Mouse (Mus musculus) limb, embryonic 11.5 days (tissue): ENCODE data around the gene Vangl1. TPM values are rescaled to one million over a fixed set of nuclear protein-coding genes. Genes with fewer than 3 reads are reported as not detected.
A peak's percentile ranks its signal among the peaks of the same experiment; 100 is the strongest.

Source experiments
- ATAC-seq: fragments of 200-750 bp; cut with Nextera tagmentation; 2 replicates; pipeline ENCODE4 v1.8.0; 2017; ENCODE audit warnings: low read depth; ENCODE audit not compliant: insufficient number of reproducible peaks, low FRiP score, low TSS enrichment
- DNase-seq: peaks from one replicate; pipeline ENCODE4 v3.0.0-alpha.2; 2015; ENCODE audit warnings: low spot score
- H3K27ac ChIP-seq: fragments of 300-500 bp; sonication (generic); replicated peaks from 2 replicates; pipeline ENCODE4 v1.5.1; 2014; ENCODE audit warnings: low read depth, mild to moderate bottlenecking, low read length
- H3K27me3 ChIP-seq: fragments of 300-500 bp; sonication (generic); 2 replicates; pipeline ENCODE4 v1.6.1; 2014; ENCODE audit warnings: mild to moderate bottlenecking, low read length, mixed read lengths; ENCODE audit not compliant: control insufficient read depth, insufficient read depth
- H3K36me3 ChIP-seq: fragments of 300-500 bp; sonication (generic); 2 replicates; pipeline ENCODE4 v1.6.1; 2014; ENCODE audit warnings: mild to moderate bottlenecking, low read length, moderate library complexity, mixed read lengths; ENCODE audit not compliant: control insufficient read depth, insufficient read depth
- H3K4me1 ChIP-seq: fragments of 300-500 bp; sonication (generic); 2 replicates; pipeline ENCODE4 v1.6.1; 2014; ENCODE audit warnings: low read length, mixed read lengths; ENCODE audit not compliant: control insufficient read depth, insufficient read depth
- H3K4me2 ChIP-seq: fragments of 300-500 bp; sonication (generic); 2 replicates; pipeline ENCODE4 v1.6.1; 2014; ENCODE audit warnings: low read depth, mild to moderate bottlenecking, moderate library complexity; ENCODE audit not compliant: severe bottlenecking
- H3K4me3 ChIP-seq: fragments of 300-500 bp; sonication (generic); 2 replicates; pipeline ENCODE4 v1.5.1; 2014; ENCODE audit warnings: low read depth, low read length
- H3K9ac ChIP-seq: fragments of 300-500 bp; sonication (generic); 2 replicates; pipeline ENCODE4 v1.6.1; 2014; ENCODE audit warnings: mild to moderate bottlenecking, low read length
- H3K9me3 ChIP-seq: fragments of 300-500 bp; sonication (generic); 2 replicates; pipeline ENCODE4 v1.6.1; 2016; ENCODE audit warnings: low read length; ENCODE audit not compliant: control insufficient read depth
- WGBS: fragments of 180-500 bp; shearing (Covaris S2); extraction: QIAGEN DNeasy Blood & Tissue Kit; methylation state at CpG from one replicate; pipeline ENCODE4 v1.1.7; 2014; 5-methylcytosine and 5-hydroxymethylcytosine counted together
- polyA plus RNA-seq: library from polyadenylated mRNA; unstranded; fragments of >200 nt; fragmentation: Nextera tagmentation; extraction: Ambion mirVana; gene quantifications from 2 replicates; pipeline ENCODE4 v1.2.1, GENCODE M21; 2014

Vangl1 gene
- polyA plus RNA-seq, 1 experiment from 2014 or later = 15.4 TPM

GRCm38 (mm10) chr3:102152471-102152870 is 52.0 kb downstream of the Vangl1 start:
- no peak overlapping the region for H3K4me2 ChIP-seq
- no peak for ATAC-seq
- WGBS = 30% methylated on average over 4 of the region's 4 CpGs
- no peaks in the 10 kb centered on the region for H3K36me3 ChIP-seq
- H3K9ac ChIP-seq = no peak overlapping the region
- H3K9me3 ChIP-seq = no peaks in the 10 kb centered on the region
- no peak overlapping the region for H3K4me3 ChIP-seq
- H3K4me1 ChIP-seq = peaks cover 13% of the 10 kb centered on the region; the same call in 1 of the 2 replicates
- H3K27ac ChIP-seq = no peak overlapping the region
- H3K27me3 ChIP-seq = no peaks in the 10 kb centered on the region
- no peak for DNase-seq

DNA sequence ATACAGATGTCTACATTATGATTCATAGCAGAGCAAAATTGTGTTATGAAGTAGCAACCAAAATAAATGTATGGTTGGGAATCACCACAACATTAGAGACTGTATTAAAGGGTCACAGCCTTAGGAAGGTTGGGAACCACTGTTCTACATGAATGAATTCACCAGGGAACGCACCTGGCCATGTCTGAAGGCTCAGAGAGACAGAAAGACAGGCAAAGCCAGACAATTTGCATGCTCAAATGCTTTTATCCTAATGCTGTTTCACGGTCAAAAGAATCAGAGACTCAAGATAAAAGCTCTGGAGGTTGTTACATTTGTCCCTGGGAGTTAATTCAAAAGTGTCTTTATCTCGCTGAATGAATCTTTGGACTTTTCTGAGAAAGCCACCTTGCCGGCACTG is 52.6 kb downstream of the Vangl1 start:
- Histone ChIP-seq H3K9ac (no peak overlapping the region), H3K27ac (no peak overlapping the region), H3K4me1 (peaks cover 13% of the 10 kb centered on the region; the same call in 1 of the 2 replicates), H3K4me3 (no peak overlapping the region), H3K36me3 (no peaks in the 10 kb centered on the region), H3K9me3 (no peaks in the 10 kb centered on the region), H3K27me3 (no peaks in the 10 kb centered on the region), H3K4me2 (no peak overlapping the region)
- no peak for DNase-seq
- 79% methylated on average over 4 of the region's 4 CpGs for WGBS
- ATAC-seq = no peak

- Histone ChIP-seq H3K36me3 (no peaks in the 10 kb centered on the region), H3K9me3 (no peaks in the 10 kb centered on the region), H3K9ac (no peak overlapping the region), H3K4me3 (no peak overlapping the region), H3K4me1 (peaks cover 13% of the 10 kb centered on the region; the same call in 1 of the 2 replicates), H3K4me2 (no peak overlapping the region), H3K27me3 (no peaks in the 10 kb centered on the region), H3K27ac (no peak overlapping the region)
- DNase-seq (peak; percentile 34), ATAC-seq (no peak)
- 6% methylated on average over 7 of the region's 7 CpGs for WGBS
These were observed 54.6 kb downstream of the Vangl1 start for GRCm38 (mm10) chr3:102149941-102150340.

- no peak overlapping the region for H3K4me2 ChIP-seq
- no peaks in the 10 kb centered on the region for H3K36me3 ChIP-seq
- H3K27me3 ChIP-seq = no peaks in the 10 kb centered on the region
- DNase-seq (no peak), ATAC-seq (no peak)
- no peak overlapping the region for H3K4me3 ChIP-seq
- H3K27ac ChIP-seq = no peak overlapping the region
- H3K9me3 ChIP-seq = no peaks in the 10 kb centered on the region
- WGBS = 86% methylated on average over 4 of the region's 4 CpGs
- no peak overlapping the region for H3K9ac ChIP-seq
- H3K4me1 ChIP-seq = peaks cover 9% of the 10 kb centered on the region; the same call in 1 of the 2 replicates
These were observed 57.3 kb downstream of the Vangl1 start for GRCm38 (mm10) chr3:102147189-102147588.

GRCm38 (mm10) chr3:102146428-102146827 is 58.1 kb downstream of the Vangl1 start:
- H3K9me3 ChIP-seq = no peaks in the 10 kb centered on the region
- H3K4me1 ChIP-seq = peaks cover 9% of the 10 kb centered on the region; the same call in 1 of the 2 replicates
- H3K4me3 ChIP-seq = no peak overlapping the region
- H3K36me3 ChIP-seq = no peaks in the 10 kb centered on the region
- no peak overlapping the region for H3K9ac ChIP-seq
- no peak for ATAC-seq
- H3K27ac ChIP-seq = no peak overlapping the region
- no peaks in the 10 kb centered on the region for H3K27me3 ChIP-seq
- H3K4me2 ChIP-seq = no peak overlapping the region
- 81% methylated on average over 6 of the region's 6 CpGs for WGBS
- no peak for DNase-seq

DNA sequence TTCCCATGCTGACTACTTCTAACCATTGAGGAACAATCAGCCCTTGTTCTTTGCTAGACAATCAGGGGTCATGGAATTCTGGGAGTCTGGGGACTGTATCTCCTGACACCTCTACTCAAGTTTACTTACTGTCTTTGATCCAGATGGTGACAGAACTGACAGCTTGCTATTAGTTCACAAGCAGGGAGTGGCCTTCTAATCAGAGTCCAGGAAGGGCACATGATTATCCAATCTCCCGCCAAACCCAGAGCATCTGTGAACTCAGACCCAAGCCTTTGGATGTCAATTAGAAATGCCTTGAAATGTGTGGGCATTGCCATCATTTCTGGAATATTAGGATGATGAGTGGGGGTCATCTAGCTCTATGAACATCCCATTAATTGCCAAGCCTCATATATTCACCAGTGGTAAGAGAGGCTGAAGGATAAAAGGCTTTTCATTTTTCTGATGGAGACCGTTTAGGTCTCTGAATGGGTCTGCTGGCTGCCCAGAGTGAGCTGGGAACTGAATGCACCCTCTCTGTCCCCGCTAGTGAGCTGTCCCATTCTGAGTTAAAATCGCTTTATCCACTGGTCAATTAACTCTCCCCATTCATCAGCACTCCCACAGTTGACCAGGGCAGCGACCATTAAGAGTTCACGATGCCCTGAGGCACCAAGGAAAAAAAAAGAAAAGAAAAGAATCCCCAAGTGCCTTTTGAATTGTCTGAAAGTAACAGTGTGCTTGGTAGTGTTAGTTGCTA is 58.7 kb downstream of the Vangl1 start:
- H3K9ac ChIP-seq = no peak overlapping the region
- no peaks in the 10 kb centered on the region for H3K9me3 ChIP-seq
- H3K27me3 ChIP-seq = no peaks in the 10 kb centered on the region
- ATAC-seq (no peak), DNase-seq (no peak)
- H3K36me3 ChIP-seq = no peaks in the 10 kb centered on the region
- H3K4me2 ChIP-seq = no peak overlapping the region
- 39% methylated on average over 6 of the region's 6 CpGs for WGBS
- H3K27ac ChIP-seq = no peak overlapping the region
- peaks cover 9% of the 10 kb centered on the region; the same call in 1 of the 2 replicates for H3K4me1 ChIP-seq
- no peak overlapping the region for H3K4me3 ChIP-seq

DNA sequence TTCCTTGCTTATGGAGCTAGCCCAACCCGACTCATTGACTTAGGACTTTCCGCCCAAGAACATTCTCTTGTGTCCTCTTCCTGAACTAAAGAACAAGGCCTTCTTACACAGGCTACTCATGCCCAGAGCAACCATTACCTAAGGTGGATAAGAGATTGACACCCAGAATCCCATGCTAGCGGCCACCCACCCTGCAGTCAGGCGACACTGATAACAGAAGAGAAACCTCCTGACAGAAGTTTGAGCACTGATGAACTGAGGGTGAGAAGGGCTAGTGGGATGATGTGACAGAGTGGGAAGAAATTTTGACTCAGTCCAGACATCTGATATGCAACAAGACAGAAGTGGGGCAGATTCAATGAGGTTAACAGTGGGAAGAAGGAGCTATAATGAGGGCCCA is 60.1 kb downstream of the Vangl1 start:
- peaks cover 6% of the 10 kb centered on the region; the same call in 1 of the 2 replicates for H3K4me1 ChIP-seq
- WGBS = 98% methylated on average over 4 of the region's 4 CpGs
- H3K4me3 ChIP-seq = no peak overlapping the region
- H3K9ac ChIP-seq = no peak overlapping the region
- DNase-seq = no peak
- no peak for ATAC-seq
- no peaks in the 10 kb centered on the region for H3K27me3 ChIP-seq
- no peak overlapping the region for H3K4me2 ChIP-seq
- H3K36me3 ChIP-seq = no peaks in the 10 kb centered on the region
- no peaks in the 10 kb centered on the region for H3K9me3 ChIP-seq
- H3K27ac ChIP-seq = no peak overlapping the region

GRCm38 (mm10) chr3:102143536-102143935 is 61.0 kb downstream of the Vangl1 start:
- no peaks in the 10 kb centered on the region for H3K36me3 ChIP-seq
- no peak overlapping the region for H3K4me3 ChIP-seq
- DNase-seq = no peak
- WGBS = 83% methylated on average over 3 of the region's 3 CpGs
- no peaks in the 10 kb centered on the region for H3K4me1 ChIP-seq
- H3K9me3 ChIP-seq = no peaks in the 10 kb centered on the region
- no peak for ATAC-seq
- H3K4me2 ChIP-seq = no peak overlapping the region
- no peaks in the 10 kb centered on the region for H3K27me3 ChIP-seq
- no peak overlapping the region for H3K27ac ChIP-seq
- no peak overlapping the region for H3K9ac ChIP-seq

DNA sequence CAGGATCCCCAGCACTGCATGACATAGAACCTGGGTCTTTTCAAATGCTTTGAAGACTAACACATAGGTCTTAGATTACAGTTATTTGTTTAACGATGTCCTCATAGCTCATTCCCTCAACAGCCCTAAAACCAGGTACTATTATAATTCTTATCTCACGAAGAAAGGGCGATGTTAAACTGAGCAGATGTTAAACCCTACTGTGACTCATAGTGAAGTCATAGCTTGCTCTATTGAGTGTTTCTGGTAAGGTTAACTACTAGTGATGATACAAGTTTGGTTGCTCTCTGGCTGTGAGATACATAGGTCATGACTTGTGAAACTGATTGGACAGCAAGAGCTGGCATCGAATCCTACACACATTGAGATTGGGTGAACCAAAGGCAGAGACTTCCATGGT is 61.5 kb downstream of the Vangl1 start:
- Histone ChIP-seq H3K4me1 (no peaks in the 10 kb centered on the region), H3K36me3 (no peaks in the 10 kb centered on the region), H3K9ac (no peak overlapping the region), H3K9me3 (no peaks in the 10 kb centered on the region), H3K27ac (no peak overlapping the region), H3K4me3 (no peak overlapping the region), H3K27me3 (no peaks in the 10 kb centered on the region), H3K4me2 (no peak overlapping the region)
- DNase-seq (no peak), ATAC-seq (no peak)
- WGBS = 90% methylated on average over 4 of the region's 4 CpGs
